Mouse (Mus musculus): Measurements from ENCODE around the gene Hoxa1.

GRCm38 (mm10) chr6:52177806-52178205 is 19.7 kb upstream of the Hoxa1 start:
- no peak for TF ChIP-seq EP300 (IDR thresholded peaks at IDR 0.05; ENCODE audit: insufficient read depth, low read depth, low read length)
- TF ChIP-seq CTCF (IDR thresholded peaks at IDR 0.05): no peak
- no peak for TF ChIP-seq POLR2A (IDR thresholded peaks at IDR 0.05; ENCODE audit: insufficient read depth, low read depth, low read length)

Measured in heart, adult 2 months (tissue).